Mouse (Mus musculus) C2C12 (cell line): Measurements from ENCODE around the gene Csrp2.

Experiments
- CTCF ChIP-seq: IDR thresholded peaks from one replicate; pipeline ENCODE4 v1.5.1; 2011; ENCODE audit not compliant: control insufficient read depth, insufficient read depth, insufficient read length
- FOSL1 ChIP-seq: IDR thresholded peaks from one replicate; pipeline ENCODE4 v1.8.0; 2011; ENCODE audit warnings: mild to moderate bottlenecking, low read length; ENCODE audit not compliant: poor library complexity, insufficient read depth, severe bottlenecking
- MYOG ChIP-seq: IDR thresholded peaks from one replicate; pipeline ENCODE4 v1.6.1; 2011; ENCODE audit not compliant: control insufficient read depth, insufficient read length; ENCODE audit errors: extremely low read depth

DNA sequence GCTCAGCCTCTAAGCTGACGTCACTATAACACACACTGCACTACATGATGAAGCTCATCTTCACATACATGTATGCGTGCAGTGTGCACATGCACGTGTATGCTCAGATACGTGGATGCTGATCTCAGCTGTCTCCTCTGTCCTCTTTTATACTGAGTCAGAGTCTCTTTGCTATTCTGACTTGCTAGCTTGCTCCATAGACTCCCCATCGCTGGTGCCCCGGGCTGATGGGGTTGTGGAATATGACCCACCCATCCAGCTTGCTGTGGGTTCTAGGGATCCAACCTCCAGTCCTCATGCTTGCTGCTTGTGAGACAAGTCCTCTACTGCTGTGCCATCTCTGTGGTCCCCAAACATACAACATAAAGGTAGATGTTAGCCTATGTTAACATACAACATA, 39.3 kb downstream of the Csrp2 start:
- no peak for TF ChIP-seq CTCF
- no peak for TF ChIP-seq MYOG
- no peak for TF ChIP-seq FOSL1
